Mouse (Mus musculus) erythroblast, embryonic 14.5 days (primary cell): ENCODE data around the gene Tef.

Experiments used
- GATA1 ChIP-seq: IDR thresholded peaks from 2 replicates; pipeline ENCODE4 v1.6.1; 2012; ENCODE audit warnings: low read length, inconsistent platforms, mixed read lengths
- TAL1 ChIP-seq: IDR thresholded peaks from 3 replicates; pipeline ENCODE4 v1.6.1; 2012; ENCODE audit warnings: low read length, inconsistent platforms, mixed read lengths

GRCm38 (mm10) chr15:81834171-81834841, 32.1 kb downstream of the Tef start:
- TF ChIP-seq GATA1 (no peak), TAL1 (no peak)
